Mouse (Mus musculus) bone marrow, adult 2 months (tissue): ENCODE results near the gene Timm13.

Source experiments
- CTCF ChIP-seq: fragments of 200-500 bp; IDR thresholded peaks from 2 replicates; pipeline ENCODE4 v1.5.1; 2011; ENCODE audit warnings: low read length, control low read depth; ENCODE audit not compliant: control insufficient read depth, insufficient read depth
- POLR2A ChIP-seq: fragments of 200-500 bp; IDR thresholded peaks from 2 replicates; pipeline ENCODE4 v1.6.1; 2011; ENCODE audit warnings: low read depth, mild to moderate bottlenecking, control low read depth, low read length, borderline replicate concordance; ENCODE audit not compliant: control insufficient read depth

DNA sequence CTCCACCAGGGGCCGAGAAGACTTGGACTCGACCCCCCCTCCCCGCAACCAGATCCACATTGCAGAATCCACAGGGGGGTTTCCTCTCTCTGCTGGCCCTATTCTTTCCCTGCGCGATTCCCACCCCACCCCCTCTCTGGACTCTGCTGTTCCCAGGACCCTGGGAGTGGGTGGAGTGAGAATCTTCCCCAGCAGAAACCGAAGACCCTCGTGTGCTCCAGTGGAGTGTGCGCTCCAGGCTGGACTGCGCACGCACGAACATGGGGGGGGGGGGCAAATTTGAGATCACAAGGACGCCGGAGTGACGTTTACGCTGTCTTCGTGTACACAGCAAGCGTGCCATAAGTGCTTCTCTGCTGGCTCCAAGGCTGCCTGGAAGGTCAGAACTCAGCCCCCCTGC, 34.9 kb upstream of the Timm13 start:
- TF ChIP-seq CTCF = no peak
- TF ChIP-seq POLR2A = no peak
